Mouse (Mus musculus): ENCODE measurements around the gene Vrk2. TPM values are rescaled to one million over a fixed set of nuclear protein-coding genes. Genes with fewer than 3 reads are reported as not detected.

The Vrk2 gene
- polyA plus RNA-seq (2012; rRNA removed), result 5.2 and 10.5 TPM in 2 replicates
- 23.0 and 24.9 TPM in 2 replicates for polyA plus RNA-seq (2014; fragmentation: Nextera tagmentation; extraction: Ambion mirVana)

GRCm38 (mm10) chr11:26593061-26594059, at the start of gene Vrk2, which contains the start of gene Gm6899:
Vrk2 (minus strand) TSS chr11:26593999.
Gm6899 (plus strand) TSS chr11:26593241.
- ATAC-seq (ENCODE audit: insufficient read depth), result peak; percentile 99
- peak within 1 kb of the TSS; percentile 93 for H3K27ac ChIP-seq
- under 1% methylated on average over 60 of the region's 60 CpGs for WGBS (ENCODE audit: insufficient replicate concordance)

GRCm38 (mm10) chr11:26642141-26642540, 48.3 kb upstream of the Vrk2 start:
- H3K27me3 ChIP-seq (ENCODE audit: control insufficient read depth, insufficient read depth, low read length), result no peaks in the 10 kb centered on the region
- WGBS (ENCODE audit: insufficient replicate concordance), result 65% methylated on average over 1 of the region's 1 CpGs

More at GRCm38 (mm10) chr11:26593061-26594059, at the start of gene Vrk2, which contains the start of gene Gm6899:
- H3K4me2 ChIP-seq (ENCODE audit: low read depth), result peak within 1 kb of the TSS; percentile 87
- no peaks in the 10 kb centered on the region for H3K9me3 ChIP-seq (ENCODE audit: control insufficient read depth, low read length)
- TF ChIP-seq CTCF (IDR thresholded peaks at IDR 0.05; ENCODE audit: low read depth), result peak; percentile 58
- TF ChIP-seq EP300 (IDR thresholded peaks at IDR 0.05; ENCODE audit: low read depth), result 0 out of 2 replicates have a peak, but pooled peaks have one; percentile 24
- H3K27me3 ChIP-seq (ENCODE audit: control insufficient read depth, insufficient read depth, low read length), result no peaks in the 10 kb centered on the region
- H3K4me3 ChIP-seq (ENCODE audit: insufficient read depth in 1 of 2, low read depth in 2 of 2, low read length in 2 of 2), result peak within 1 kb of the TSS; percentile 80 to 94
- H3K4me1 ChIP-seq (replicated peaks; ENCODE audit: control insufficient read depth in 2 of 2, insufficient read depth in 2 of 2, low read length in 1 of 2), result peaks cover 29 to 39% of the 10 kb centered on the region in 2 experiments
- DNase-seq (ENCODE audit: low read depth in 3 of 3, low spot score in 3 of 3), result peak; percentile 76 to 84 (median 79)
- peak within 1 kb of the TSS; percentile 96 for H3K9ac ChIP-seq (replicated peaks)
- H3K36me3 ChIP-seq (replicated peaks; ENCODE audit: control insufficient read depth, insufficient read depth, low read depth), result peaks cover 22% of the 10 kb centered on the region

GRCm38 (mm10) chr11:26640314-26640785, 46.6 kb upstream of the Vrk2 start:
- H3K9ac ChIP-seq (replicated peaks), result no peak overlapping the region
- H3K4me1 ChIP-seq (replicated peaks; ENCODE audit: control insufficient read depth in 2 of 2, insufficient read depth in 2 of 2, low read length in 1 of 2), result no peaks in the 10 kb centered on the region
- H3K4me3 ChIP-seq (ENCODE audit: insufficient read depth in 1 of 2, low read depth in 2 of 2, low read length in 2 of 2), result no peak overlapping the region
- H3K9me3 ChIP-seq (ENCODE audit: control insufficient read depth, low read length), result no peaks in the 10 kb centered on the region
- no peak overlapping the region for H3K27ac ChIP-seq
- no peak for TF ChIP-seq EP300 (IDR thresholded peaks at IDR 0.05; ENCODE audit: low read depth)
- peak in 2 of 3 experiments; percentile 9 to 36 for DNase-seq (ENCODE audit: low read depth in 3 of 3, low spot score in 3 of 3)
- no peaks in the 10 kb centered on the region for H3K36me3 ChIP-seq (replicated peaks; ENCODE audit: control insufficient read depth, insufficient read depth, low read depth)
- H3K4me2 ChIP-seq (ENCODE audit: low read depth), result no peak overlapping the region; the same call in 1 of the 2 replicates
- no peaks in the 10 kb centered on the region for H3K27me3 ChIP-seq (ENCODE audit: control insufficient read depth, insufficient read depth, low read length)
- WGBS (ENCODE audit: insufficient replicate concordance), result 15% methylated on average over 8 of the region's 8 CpGs
- peak; percentile 69 for ATAC-seq (ENCODE audit: insufficient read depth)

More at GRCm38 (mm10) chr11:26642141-26642540, 48.3 kb upstream of the Vrk2 start:
- TF ChIP-seq EP300 (IDR thresholded peaks at IDR 0.05; ENCODE audit: low read depth), result no peak
- peak; percentile 17; the same call in 1 of the 2 replicates for TF ChIP-seq CTCF (IDR thresholded peaks at IDR 0.05; ENCODE audit: low read depth)
- ATAC-seq (ENCODE audit: insufficient read depth), result no peak
- H3K4me3 ChIP-seq (ENCODE audit: insufficient read depth in 1 of 2, low read depth in 2 of 2, low read length in 2 of 2), result no peak overlapping the region
- no peak overlapping the region for H3K27ac ChIP-seq
- H3K9ac ChIP-seq (replicated peaks), result no peak overlapping the region
- H3K4me1 ChIP-seq (replicated peaks; ENCODE audit: control insufficient read depth in 2 of 2, insufficient read depth in 2 of 2, low read length in 1 of 2), result no peaks in the 10 kb centered on the region
- no peaks in the 10 kb centered on the region for H3K36me3 ChIP-seq (replicated peaks; ENCODE audit: control insufficient read depth, insufficient read depth, low read depth)
- no peak overlapping the region for H3K4me2 ChIP-seq (ENCODE audit: low read depth)
- no peak for DNase-seq (ENCODE audit: low read depth in 3 of 3, low spot score in 3 of 3)
- no peaks in the 10 kb centered on the region for H3K9me3 ChIP-seq (ENCODE audit: control insufficient read depth, low read length)

GRCm38 (mm10) chr11:26636239-26636638, 42.4 kb upstream of the Vrk2 start:
- no peak overlapping the region for H3K4me2 ChIP-seq (ENCODE audit: low read depth)
- no peaks in the 10 kb centered on the region for H3K27me3 ChIP-seq (ENCODE audit: control insufficient read depth, insufficient read depth, low read length)
- H3K9ac ChIP-seq (replicated peaks), result no peak overlapping the region
- ATAC-seq (ENCODE audit: insufficient read depth) (no peak), DNase-seq (ENCODE audit: low read depth in 3 of 3, low spot score in 3 of 3) (no peak)
- no peaks in the 10 kb centered on the region for H3K4me1 ChIP-seq (replicated peaks; ENCODE audit: control insufficient read depth in 2 of 2, insufficient read depth in 2 of 2, low read length in 1 of 2)
- TF ChIP-seq CTCF (IDR thresholded peaks at IDR 0.05; ENCODE audit: low read depth) (no peak), EP300 (IDR thresholded peaks at IDR 0.05; ENCODE audit: low read depth) (no peak)
- no peak overlapping the region for H3K27ac ChIP-seq
- WGBS (ENCODE audit: insufficient replicate concordance), result 51% methylated on average over 1 of the region's 1 CpGs
- H3K4me3 ChIP-seq (ENCODE audit: insufficient read depth in 1 of 2, low read depth in 2 of 2, low read length in 2 of 2), result no peak overlapping the region
- no peaks in the 10 kb centered on the region for H3K36me3 ChIP-seq (replicated peaks; ENCODE audit: control insufficient read depth, insufficient read depth, low read depth)
- H3K9me3 ChIP-seq (ENCODE audit: control insufficient read depth, low read length), result no peaks in the 10 kb centered on the region

- TF ChIP-seq EP300 (IDR thresholded peaks at IDR 0.05; ENCODE audit: low read depth) (no peak), CTCF (IDR thresholded peaks at IDR 0.05; ENCODE audit: low read depth) (no peak)
- Histone ChIP-seq H3K4me3 (ENCODE audit: insufficient read depth in 1 of 2, low read depth in 2 of 2, low read length in 2 of 2) (no peak overlapping the region), H3K9ac (replicated peaks) (no peak overlapping the region), H3K4me1 (replicated peaks; ENCODE audit: control insufficient read depth in 2 of 2, insufficient read depth in 2 of 2, low read length in 1 of 2) (no peaks in the 10 kb centered on the region), H3K4me2 (ENCODE audit: low read depth) (no peak overlapping the region), H3K9me3 (ENCODE audit: control insufficient read depth, low read length) (no peaks in the 10 kb centered on the region), H3K36me3 (replicated peaks; ENCODE audit: control insufficient read depth, insufficient read depth, low read depth) (no peaks in the 10 kb centered on the region), H3K27ac (no peak overlapping the region), H3K27me3 (ENCODE audit: control insufficient read depth, insufficient read depth, low read length) (no peaks in the 10 kb centered on the region)
- WGBS (ENCODE audit: insufficient replicate concordance), result 65% methylated on average over 5 of the region's 5 CpGs
- ATAC-seq (ENCODE audit: insufficient read depth) (no peak), DNase-seq (ENCODE audit: low read depth in 3 of 3, low spot score in 3 of 3) (no peak)
These were observed 28.9 kb upstream of the Vrk2 start for GRCm38 (mm10) chr11:26622727-26623126.

All from liver, embryonic 14.5 days (tissue).